Mouse (Mus musculus) limb, embryonic 11.5 days (tissue): ENCODE data around the gene Mael. TPM values are rescaled to one million over a fixed set of nuclear protein-coding genes. Genes with fewer than 3 reads are reported as not detected.

Experiments
- ATAC-seq: fragments of 200-750 bp; cut with Nextera tagmentation; 2 replicates; pipeline ENCODE4 v1.8.0; 2017; ENCODE audit warnings: low read depth; ENCODE audit not compliant: insufficient number of reproducible peaks, low FRiP score, low TSS enrichment
- DNase-seq: peaks from one replicate; pipeline ENCODE4 v3.0.0-alpha.2; 2015; ENCODE audit warnings: low spot score
- H3K27ac ChIP-seq: fragments of 300-500 bp; sonication (generic); replicated peaks from 2 replicates; pipeline ENCODE4 v1.5.1; 2014; ENCODE audit warnings: low read depth, mild to moderate bottlenecking, low read length
- H3K27me3 ChIP-seq: fragments of 300-500 bp; sonication (generic); 2 replicates; pipeline ENCODE4 v1.6.1; 2014; ENCODE audit warnings: mild to moderate bottlenecking, low read length, mixed read lengths; ENCODE audit not compliant: control insufficient read depth, insufficient read depth
- H3K36me3 ChIP-seq: fragments of 300-500 bp; sonication (generic); 2 replicates; pipeline ENCODE4 v1.6.1; 2014; ENCODE audit warnings: mild to moderate bottlenecking, low read length, moderate library complexity, mixed read lengths; ENCODE audit not compliant: control insufficient read depth, insufficient read depth
- H3K4me1 ChIP-seq: fragments of 300-500 bp; sonication (generic); 2 replicates; pipeline ENCODE4 v1.6.1; 2014; ENCODE audit warnings: low read length, mixed read lengths; ENCODE audit not compliant: control insufficient read depth, insufficient read depth
- H3K4me2 ChIP-seq: fragments of 300-500 bp; sonication (generic); 2 replicates; pipeline ENCODE4 v1.6.1; 2014; ENCODE audit warnings: low read depth, mild to moderate bottlenecking, moderate library complexity; ENCODE audit not compliant: severe bottlenecking
- H3K4me3 ChIP-seq: fragments of 300-500 bp; sonication (generic); 2 replicates; pipeline ENCODE4 v1.5.1; 2014; ENCODE audit warnings: low read depth, low read length
- H3K9ac ChIP-seq: fragments of 300-500 bp; sonication (generic); 2 replicates; pipeline ENCODE4 v1.6.1; 2014; ENCODE audit warnings: mild to moderate bottlenecking, low read length
- H3K9me3 ChIP-seq: fragments of 300-500 bp; sonication (generic); 2 replicates; pipeline ENCODE4 v1.6.1; 2016; ENCODE audit warnings: low read length; ENCODE audit not compliant: control insufficient read depth
- WGBS: fragments of 180-500 bp; shearing (Covaris S2); extraction: QIAGEN DNeasy Blood & Tissue Kit; methylation state at CpG from one replicate; pipeline ENCODE4 v1.1.7; 2014; 5-methylcytosine and 5-hydroxymethylcytosine counted together
- polyA plus RNA-seq: library from polyadenylated mRNA; unstranded; fragments of >200 nt; fragmentation: Nextera tagmentation; extraction: Ambion mirVana; gene quantifications from 2 replicates; pipeline ENCODE4 v1.2.1, GENCODE M21; 2014

The Mael gene
- polyA plus RNA-seq, 1 experiment from 2014 or later: not detected

DNA sequence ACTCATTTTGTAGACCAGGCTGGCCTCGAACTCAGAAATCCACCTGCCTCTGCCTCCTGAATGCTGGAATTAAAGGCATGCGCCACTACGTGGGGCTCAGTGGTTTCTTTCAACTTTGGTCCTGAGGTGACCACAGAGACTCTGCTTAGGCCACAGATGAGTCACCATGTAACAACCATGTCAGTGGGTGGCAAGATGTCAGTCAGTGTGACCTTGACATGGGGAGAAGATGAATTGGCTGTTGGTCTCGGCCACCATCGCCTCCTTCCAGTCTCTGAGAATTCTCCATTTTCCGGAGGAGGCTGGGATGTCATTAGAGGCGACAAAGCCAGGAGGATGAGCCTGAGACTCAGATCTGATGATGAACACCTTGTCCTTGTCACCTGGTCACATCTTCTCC, 68.8 kb downstream of the Mael start:
- Histone ChIP-seq H3K9ac (no peak overlapping the region), H3K36me3 (no peaks in the 10 kb centered on the region), H3K27ac (no peak overlapping the region), H3K9me3 (no peaks in the 10 kb centered on the region), H3K4me2 (no peak overlapping the region), H3K27me3 (no peaks in the 10 kb centered on the region), H3K4me1 (no peaks in the 10 kb centered on the region), H3K4me3 (no peak overlapping the region)
- ATAC-seq (no peak), DNase-seq (no peak)
- WGBS: 86% methylated on average over 7 of the region's 7 CpGs

DNA sequence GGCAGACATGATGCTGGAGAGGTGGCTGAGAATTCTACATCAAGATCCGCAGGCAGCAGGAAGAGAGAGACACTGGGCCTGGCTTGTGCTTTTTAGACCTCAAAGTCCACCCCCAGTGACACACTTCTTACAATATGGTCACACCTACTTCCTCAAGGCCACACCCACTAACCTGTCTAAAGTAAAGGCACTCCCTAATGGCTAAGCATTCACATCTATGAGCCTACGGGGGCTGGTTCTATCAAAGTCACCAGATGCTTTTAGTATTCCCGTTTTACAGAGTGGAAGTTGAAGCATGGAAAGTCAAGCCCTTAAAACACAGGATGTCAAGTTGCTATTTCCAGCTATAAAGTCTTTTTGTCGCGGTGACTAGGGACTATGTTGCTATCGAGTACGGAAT, 70.5 kb downstream of the Mael start:
- no peak overlapping the region for H3K4me3 ChIP-seq
- H3K4me2 ChIP-seq: no peak overlapping the region
- no peak overlapping the region for H3K9ac ChIP-seq
- DNase-seq (no peak), ATAC-seq (no peak)
- H3K36me3 ChIP-seq: no peaks in the 10 kb centered on the region
- H3K9me3 ChIP-seq: no peaks in the 10 kb centered on the region
- 92% methylated on average over 7 of the region's 7 CpGs for WGBS
- H3K27me3 ChIP-seq: no peaks in the 10 kb centered on the region
- no peaks in the 10 kb centered on the region for H3K4me1 ChIP-seq
- H3K27ac ChIP-seq: no peak overlapping the region

DNA sequence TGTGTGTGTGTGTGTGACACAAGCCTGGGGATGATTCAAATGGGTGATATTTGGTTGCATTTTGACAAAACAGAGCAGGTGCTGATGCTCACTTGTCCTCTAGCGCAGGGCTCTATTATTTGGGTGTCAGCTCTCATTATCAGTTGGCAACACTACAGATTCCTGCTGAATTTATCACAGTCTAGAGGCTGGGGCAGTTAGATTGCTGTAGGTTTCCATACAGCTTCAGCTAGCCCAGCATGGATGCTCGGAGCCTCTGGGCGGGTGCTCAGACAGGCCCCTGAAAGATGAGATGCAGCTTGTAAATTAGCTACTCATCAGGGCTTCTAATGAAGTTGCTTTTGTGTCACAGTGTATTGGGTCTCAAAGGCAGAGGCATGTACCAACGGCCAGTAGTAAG, 71.1 kb downstream of the Mael start:
- no peak overlapping the region for H3K9ac ChIP-seq
- WGBS: 87% methylated on average over 4 of the region's 4 CpGs
- no peaks in the 10 kb centered on the region for H3K36me3 ChIP-seq
- DNase-seq (no peak), ATAC-seq (no peak)
- H3K4me2 ChIP-seq: no peak overlapping the region
- H3K27me3 ChIP-seq: no peaks in the 10 kb centered on the region
- H3K4me1 ChIP-seq: no peaks in the 10 kb centered on the region
- no peak overlapping the region for H3K27ac ChIP-seq
- H3K4me3 ChIP-seq: no peak overlapping the region
- no peaks in the 10 kb centered on the region for H3K9me3 ChIP-seq

DNA sequence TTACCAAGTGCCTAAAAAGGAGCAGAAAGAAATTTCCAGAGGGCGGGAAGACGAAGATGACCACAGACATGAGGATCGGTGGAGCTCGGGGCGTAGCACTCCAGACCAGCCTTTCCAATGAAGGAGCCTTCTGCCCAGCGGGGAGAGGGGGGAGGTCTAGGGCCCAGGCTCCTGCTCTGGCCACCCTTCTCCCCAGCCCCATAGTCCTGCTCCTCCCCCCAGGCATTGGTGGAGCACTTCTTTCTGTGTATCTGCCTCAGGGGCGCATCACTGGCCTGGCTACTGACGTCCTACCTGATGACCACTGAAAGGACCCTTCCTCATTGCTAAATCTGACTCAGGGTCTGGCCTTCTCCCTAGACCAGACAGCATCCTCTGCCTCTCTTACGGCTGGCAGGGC, 73.4 kb downstream of the Mael start:
- no peak overlapping the region for H3K27ac ChIP-seq
- DNase-seq (no peak), ATAC-seq (no peak)

DNA sequence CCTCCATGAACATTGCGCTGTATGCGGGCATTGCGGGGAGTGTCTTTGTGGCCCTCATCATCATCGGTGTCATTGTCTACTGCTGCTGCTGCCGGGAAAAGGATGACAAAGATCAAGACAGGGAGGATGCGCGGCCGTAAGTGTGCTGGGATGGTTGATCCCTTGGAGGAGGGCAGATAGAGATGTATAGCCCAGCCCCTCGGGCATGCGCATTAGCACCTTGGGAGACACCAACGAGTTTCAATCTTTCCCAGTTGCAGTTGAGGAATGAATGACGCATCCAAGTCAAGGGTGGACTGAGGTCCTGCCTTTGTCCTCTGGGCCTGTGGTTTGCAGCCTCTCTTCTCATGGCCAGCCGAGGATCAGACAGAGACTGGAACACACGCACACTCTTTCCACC, 74.0 kb downstream of the Mael start:
- 88% methylated on average over 14 of the region's 14 CpGs for WGBS
- no peaks in the 10 kb centered on the region for H3K9me3 ChIP-seq
- H3K4me3 ChIP-seq: no peak overlapping the region
- H3K27me3 ChIP-seq: no peaks in the 10 kb centered on the region
- no peak overlapping the region for H3K27ac ChIP-seq
- no peak for DNase-seq
- no peak overlapping the region for H3K4me2 ChIP-seq
- no peak overlapping the region for H3K9ac ChIP-seq
- no peaks in the 10 kb centered on the region for H3K4me1 ChIP-seq
- no peaks in the 10 kb centered on the region for H3K36me3 ChIP-seq
- ATAC-seq: no peak

More for the DNA sequence above, 73.4 kb downstream of the Mael start:
- Histone ChIP-seq H3K4me3 (no peak overlapping the region), H3K27me3 (no peaks in the 10 kb centered on the region), H3K4me2 (no peak overlapping the region), H3K4me1 (no peaks in the 10 kb centered on the region), H3K9me3 (no peaks in the 10 kb centered on the region), H3K9ac (no peak overlapping the region), H3K36me3 (no peaks in the 10 kb centered on the region)
- WGBS: 95% methylated on average over 9 of the region's 9 CpGs

DNA sequence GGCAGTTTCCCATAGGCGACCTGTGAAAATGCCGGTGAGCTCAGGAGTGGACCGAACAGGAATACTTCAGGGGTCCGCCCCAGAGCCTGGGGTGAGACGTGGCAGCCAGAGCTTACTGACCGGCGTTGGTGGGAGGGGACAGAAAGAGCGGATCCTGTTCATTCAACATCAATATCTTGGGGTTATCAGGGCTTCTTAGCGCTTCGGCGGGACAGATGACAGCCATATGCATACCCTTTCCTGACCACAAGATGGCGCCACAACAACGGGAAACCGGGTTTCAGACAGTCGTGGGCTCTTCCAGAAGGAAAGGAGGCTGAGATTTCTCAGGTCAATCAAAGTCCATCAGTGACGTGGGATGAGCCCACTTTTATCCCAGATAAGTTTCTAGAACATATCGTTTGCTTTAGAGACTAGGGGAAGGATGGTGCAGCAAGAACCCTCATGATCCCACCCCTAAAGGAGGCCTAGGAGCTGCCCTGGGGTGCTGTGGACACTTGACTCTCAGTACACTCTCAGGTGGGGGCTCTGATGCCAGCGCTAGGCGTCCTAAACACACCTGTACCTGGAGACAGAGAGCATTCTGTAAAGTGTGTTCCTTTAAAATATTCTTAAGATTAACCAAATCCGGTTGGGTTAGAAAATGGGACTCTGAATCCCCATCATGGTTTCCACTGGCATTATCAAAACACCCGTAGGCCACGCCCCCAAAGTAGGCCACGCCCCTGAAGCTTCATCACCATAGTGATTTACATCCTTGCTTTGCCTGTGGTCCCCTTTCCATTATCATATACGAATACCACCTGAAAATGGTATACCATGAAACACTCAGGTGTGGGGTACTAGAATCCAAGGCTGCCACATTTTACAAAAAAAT, 77.7 kb downstream of the Mael start:
- H3K9ac ChIP-seq: no peak overlapping the region
- H3K36me3 ChIP-seq: no peaks in the 10 kb centered on the region
- H3K9me3 ChIP-seq: no peaks in the 10 kb centered on the region
- 15% methylated on average over 24 of the region's 24 CpGs for WGBS
- no peak overlapping the region for H3K27ac ChIP-seq
- ATAC-seq: 0 out of 2 replicates have a peak, but pooled peaks have one; percentile 29
- H3K4me1 ChIP-seq: no peaks in the 10 kb centered on the region
- peak overlapping the region; percentile 32; the same call in 1 of the 2 replicates for H3K4me2 ChIP-seq
- peak; percentile 87 for DNase-seq
- no peak overlapping the region for H3K4me3 ChIP-seq
- H3K27me3 ChIP-seq: no peaks in the 10 kb centered on the region; the same call in 1 of the 2 replicates

DNA sequence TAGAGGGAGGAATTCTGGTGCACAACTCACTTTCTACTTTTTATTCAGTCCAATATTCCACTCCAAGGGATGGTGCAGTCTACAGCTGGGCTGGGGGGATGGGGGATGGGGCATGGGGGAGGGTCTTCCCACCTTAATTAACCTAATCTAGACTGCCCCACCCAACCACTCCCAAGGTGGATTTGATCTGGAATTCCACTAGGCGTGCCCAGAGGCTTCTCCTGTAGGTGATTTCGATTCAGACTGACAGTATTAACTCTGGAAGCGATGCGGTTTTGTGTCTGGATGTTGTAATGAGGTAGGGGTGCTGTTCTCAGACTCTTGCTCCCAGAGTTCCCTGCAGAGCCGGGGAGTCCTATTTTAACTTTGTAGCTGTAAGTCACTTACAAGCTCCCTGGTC, 78.4 kb downstream of the Mael start:
- Histone ChIP-seq H3K4me3 (no peak overlapping the region), H3K9me3 (no peaks in the 10 kb centered on the region), H3K27ac (no peak overlapping the region), H3K9ac (no peak overlapping the region), H3K4me1 (no peaks in the 10 kb centered on the region), H3K4me2 (no peak overlapping the region; the same call in 1 of the 2 replicates), H3K36me3 (no peaks in the 10 kb centered on the region), H3K27me3 (peaks cover 4% of the 10 kb centered on the region)
- 52% methylated on average over 5 of the region's 5 CpGs for WGBS
- DNase-seq (no peak), ATAC-seq (no peak)

DNA sequence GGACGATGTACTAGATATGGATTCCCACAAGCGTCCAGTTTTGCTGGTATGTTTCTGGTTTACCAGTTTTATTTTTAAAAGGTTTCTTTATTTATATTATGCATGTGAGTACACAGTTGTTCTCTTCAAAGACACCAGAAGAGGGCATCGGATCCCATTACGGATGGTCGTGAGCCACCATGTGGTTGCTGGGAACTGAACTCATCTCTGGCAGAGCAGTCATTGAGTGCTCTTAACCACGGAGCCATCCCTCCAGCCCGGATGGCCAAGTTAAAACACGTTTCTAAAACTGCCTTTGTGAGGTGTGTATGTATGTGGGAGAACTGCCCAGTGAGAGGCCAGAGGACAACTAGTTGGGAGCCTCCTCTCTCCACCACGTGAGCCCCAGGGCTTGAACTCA, 79.9 kb downstream of the Mael start:
- H3K9ac ChIP-seq: no peak overlapping the region

More for the DNA sequence above, 79.9 kb downstream of the Mael start:
- WGBS: 67% methylated on average over 9 of the region's 9 CpGs
- ATAC-seq (no peak), DNase-seq (no peak)
- Histone ChIP-seq H3K9me3 (no peaks in the 10 kb centered on the region), H3K27me3 (peaks cover 13% of the 10 kb centered on the region), H3K27ac (no peak overlapping the region), H3K4me3 (no peak overlapping the region), H3K4me2 (no peak overlapping the region), H3K36me3 (no peaks in the 10 kb centered on the region), H3K4me1 (no peaks in the 10 kb centered on the region)
